Mouse (Mus musculus) intestine, embryonic 14.5 days (tissue): ENCODE results near the gene Mpp6. TPM values are rescaled to one million over a fixed set of nuclear protein-coding genes. Genes with fewer than 3 reads are reported as not detected.

Source experiments
- ATAC-seq: fragments of 200-750 bp; cut with Nextera tagmentation; replicated peaks from 2 replicates; pipeline ENCODE4 v1.8.0; 2017; ENCODE audit warnings: low read depth, moderate number of reproducible peaks, moderate TSS enrichment, moderate library complexity; ENCODE audit not compliant: low FRiP score, low TSS enrichment
- DNase-seq: peaks from one replicate; pipeline ENCODE4 v3.0.0-alpha.2; 2018; ENCODE audit warnings: low spot score
- H3K27ac ChIP-seq: fragments of 300-500 bp; sonication (generic); 2 replicates; pipeline ENCODE4 v1.5.1; 2014; ENCODE audit warnings: low read depth, mild to moderate bottlenecking, control low read depth
- H3K27me3 ChIP-seq: fragments of 300-500 bp; sonication (generic); replicated peaks from 2 replicates; pipeline ENCODE4 v1.6.1; 2014; ENCODE audit warnings: low read length, control low read depth; ENCODE audit not compliant: control insufficient read depth, insufficient read depth
- H3K36me3 ChIP-seq: fragments of 300-500 bp; sonication (generic); 2 replicates; pipeline ENCODE4 v1.6.1; 2014; ENCODE audit warnings: low read length, control low read depth; ENCODE audit not compliant: control insufficient read depth, insufficient read depth
- H3K4me1 ChIP-seq: fragments of 300-500 bp; sonication (generic); replicated peaks from 2 replicates; pipeline ENCODE4 v1.6.1; 2014; ENCODE audit warnings: low read length, control low read depth, mixed read lengths; ENCODE audit not compliant: control insufficient read depth, insufficient read depth
- H3K4me2 ChIP-seq: fragments of 300-500 bp; sonication (generic); 2 replicates; pipeline ENCODE4 v1.6.1; 2014; ENCODE audit warnings: low read length
- H3K4me3 ChIP-seq: fragments of 300-500 bp; sonication (generic); 2 replicates; pipeline ENCODE4 v1.5.1; 2014; ENCODE audit warnings: low read depth, low read length, control low read depth, mixed read lengths
- H3K9ac ChIP-seq: fragments of 300-500 bp; sonication (generic); 2 replicates; pipeline ENCODE4 v1.6.1; 2014; ENCODE audit warnings: mild to moderate bottlenecking, low read length
- H3K9me3 ChIP-seq: fragments of 300-500 bp; sonication (generic); 2 replicates; pipeline ENCODE4 v1.6.1; 2016; ENCODE audit warnings: low read length, control low read depth; ENCODE audit not compliant: control insufficient read depth
- WGBS: fragments of 180-500 bp; shearing (Covaris S2); extraction: QIAGEN DNeasy Blood & Tissue Kit; methylation state at CpG from one replicate; pipeline ENCODE4 v1.1.7; 2014; 5-methylcytosine and 5-hydroxymethylcytosine counted together
- polyA plus RNA-seq: library from polyadenylated mRNA; unstranded; fragments of >200 nt; fragmentation: Nextera tagmentation; extraction: Ambion mirVana; gene quantifications from 2 replicates; pipeline ENCODE4 v1.2.1, GENCODE M21; 2014

Mpp6 gene
- polyA plus RNA-seq, 1 experiment from 2014 or later: 55.0 TPM

GRCm38 (mm10) chr6:50240437-50240836 is 130.4 kb downstream of the Mpp6 start:
- no peaks in the 10 kb centered on the region for H3K27me3 ChIP-seq
- H3K9ac ChIP-seq: no peak overlapping the region
- ATAC-seq (no peak), DNase-seq (no peak)
- WGBS: 69% methylated on average over 5 of the region's 5 CpGs
- H3K27ac ChIP-seq: no peak overlapping the region
- H3K4me3 ChIP-seq: no peak overlapping the region
- H3K9me3 ChIP-seq: no peaks in the 10 kb centered on the region
- no peaks in the 10 kb centered on the region for H3K36me3 ChIP-seq
- H3K4me2 ChIP-seq: no peak overlapping the region
- no peaks in the 10 kb centered on the region for H3K4me1 ChIP-seq

DNA sequence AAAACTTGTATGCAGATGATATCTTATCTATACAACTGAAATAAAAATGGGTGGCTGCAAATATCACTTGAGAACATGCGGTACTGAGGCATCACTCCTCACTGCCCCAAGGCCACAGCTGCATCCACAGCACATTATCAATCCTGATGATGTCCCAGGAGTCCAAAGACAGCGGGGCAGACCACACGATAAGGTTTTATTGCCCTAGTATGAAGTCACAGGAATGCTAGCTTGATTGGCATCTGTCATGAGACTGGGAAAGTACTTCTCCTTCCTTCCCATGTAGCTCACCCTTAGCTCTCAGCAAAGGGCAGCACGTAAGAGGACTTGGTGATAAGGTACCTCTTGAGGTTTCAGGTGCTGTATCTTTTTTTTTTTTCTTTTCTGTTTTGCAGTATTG is 134.1 kb downstream of the Mpp6 start:
- H3K36me3 ChIP-seq: no peaks in the 10 kb centered on the region
- DNase-seq (no peak), ATAC-seq (no peak)
- 74% methylated on average over 4 of the region's 4 CpGs for WGBS
- H3K27ac ChIP-seq: no peak overlapping the region
- no peak overlapping the region for H3K4me2 ChIP-seq
- no peak overlapping the region for H3K9ac ChIP-seq
- H3K4me3 ChIP-seq: no peak overlapping the region
- no peaks in the 10 kb centered on the region for H3K9me3 ChIP-seq
- no peaks in the 10 kb centered on the region for H3K27me3 ChIP-seq
- no peaks in the 10 kb centered on the region for H3K4me1 ChIP-seq

- no peaks in the 10 kb centered on the region for H3K4me1 ChIP-seq
- no peak overlapping the region for H3K4me2 ChIP-seq
- ATAC-seq (no peak), DNase-seq (no peak)
- no peak overlapping the region for H3K4me3 ChIP-seq
- no peak overlapping the region for H3K9ac ChIP-seq
- H3K36me3 ChIP-seq: no peaks in the 10 kb centered on the region
- WGBS: 77% methylated on average over 4 of the region's 4 CpGs
- H3K27ac ChIP-seq: no peak overlapping the region
- H3K27me3 ChIP-seq: no peaks in the 10 kb centered on the region
- no peaks in the 10 kb centered on the region for H3K9me3 ChIP-seq
Measured at GRCm38 (mm10) chr6:50244967-50245366, 134.9 kb downstream of the Mpp6 start.

DNA sequence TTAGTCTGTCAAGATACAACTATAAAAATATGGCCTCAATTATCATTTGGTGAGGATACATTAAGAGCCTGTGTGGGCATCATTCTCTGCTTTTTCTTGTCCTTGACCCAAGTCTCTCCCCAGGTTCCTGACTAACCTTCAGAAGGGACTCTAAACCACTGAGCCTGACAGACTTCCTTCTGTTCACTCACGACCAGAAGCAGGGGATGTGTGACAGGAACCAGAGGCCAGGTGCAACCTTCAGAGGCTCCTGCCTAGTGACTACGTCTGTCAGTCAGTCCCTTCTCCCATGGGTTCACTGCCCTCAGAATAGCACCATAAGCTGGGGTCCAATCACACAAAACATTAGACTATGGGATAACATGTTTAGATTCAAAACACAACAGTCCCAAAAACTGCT is 137.3 kb downstream of the Mpp6 start:
- Histone ChIP-seq H3K4me3 (no peak overlapping the region), H3K9ac (no peak overlapping the region), H3K4me2 (no peak overlapping the region), H3K9me3 (no peaks in the 10 kb centered on the region), H3K27me3 (no peaks in the 10 kb centered on the region), H3K27ac (no peak overlapping the region), H3K4me1 (no peaks in the 10 kb centered on the region; the same call in 1 of the 2 replicates), H3K36me3 (no peaks in the 10 kb centered on the region)
- no peak for DNase-seq
- ATAC-seq: no peak
- 69% methylated on average over 2 of the region's 2 CpGs for WGBS

DNA sequence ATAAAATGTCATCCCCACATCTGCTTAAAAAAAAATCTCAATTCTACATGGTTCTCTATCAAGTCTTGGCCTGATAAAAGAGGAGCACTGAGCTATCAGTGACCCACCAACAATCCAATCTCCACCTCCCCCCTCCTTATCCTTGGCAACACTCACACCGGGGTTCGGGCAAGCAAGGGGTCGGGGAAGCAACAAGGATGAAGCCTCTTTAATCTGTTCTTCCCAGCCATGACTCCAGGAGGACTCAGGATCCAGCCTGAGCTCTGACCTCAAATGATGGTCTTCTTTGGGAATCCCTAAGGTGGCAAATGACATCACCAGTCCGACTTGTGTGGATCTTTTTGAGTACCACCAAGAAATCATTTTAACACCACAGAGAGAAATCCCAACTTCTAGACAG is 137.8 kb downstream of the Mpp6 start:
- Histone ChIP-seq H3K36me3 (no peaks in the 10 kb centered on the region), H3K4me1 (no peaks in the 10 kb centered on the region; the same call in 1 of the 2 replicates), H3K4me2 (no peak overlapping the region), H3K27me3 (no peaks in the 10 kb centered on the region), H3K27ac (no peak overlapping the region), H3K9ac (no peak overlapping the region), H3K9me3 (no peaks in the 10 kb centered on the region), H3K4me3 (no peak overlapping the region)
- ATAC-seq (no peak), DNase-seq (no peak)
- WGBS: 95% methylated on average over 4 of the region's 4 CpGs

Other genes starting within 250 kb of the Mpp6 start
- gene Gsdme, start 153.6 kb downstream of the Mpp6 start, polyA plus RNA-seq: 35.2 and 37.8 TPM in 2 replicates